Mouse (Mus musculus): Measurements from ENCODE around the gene Fam169b. TPM values are rescaled to one million over a fixed set of nuclear protein-coding genes. Genes with fewer than 3 reads are reported as not detected.

Gene Fam169b
- 2.1 and 2.4 TPM in 2 replicates for polyA plus RNA-seq (2014; fragmentation: Nextera tagmentation; extraction: Ambion mirVana)

DNA sequence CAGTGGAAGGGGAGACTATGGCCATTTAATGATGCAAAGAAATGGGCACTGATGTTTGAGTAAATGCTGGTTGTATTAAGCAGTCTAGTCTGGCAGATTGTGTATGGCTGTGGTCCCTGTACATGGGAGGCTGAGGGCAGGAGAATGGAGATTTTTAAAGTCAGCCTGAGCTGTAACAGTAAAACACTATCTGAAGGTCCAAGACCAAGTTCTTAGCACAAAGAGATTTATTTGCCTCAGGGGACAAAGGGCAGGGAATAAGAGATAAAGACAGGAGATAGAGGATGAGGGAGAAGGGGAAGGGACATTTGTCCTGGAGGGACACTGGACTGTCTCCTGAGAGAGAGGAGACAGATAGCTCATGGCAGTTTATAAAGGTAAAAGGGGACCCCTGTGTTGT lies at the start of gene Fam169b:
TSS of gene Fam169b (plus strand) at position 325 of the 400 bp plus-strand sequence.
- no peak within 1 kb of the TSS for H3K27ac ChIP-seq (replicated peaks; ENCODE audit: low read depth, low read length)
- no peaks in the 10 kb centered on the region for H3K9me3 ChIP-seq (ENCODE audit: control insufficient read depth, low read length)
- no peak within 1 kb of the TSS for H3K4me2 ChIP-seq (ENCODE audit: low read depth, low read length)
- no peak for DNase-seq (ENCODE audit: low spot score)
- H3K27me3 ChIP-seq (replicated peaks; ENCODE audit: control insufficient read depth, insufficient read depth, low read length), result no peaks in the 10 kb centered on the region; the same call in 1 of the 2 replicates
- no peak within 1 kb of the TSS for H3K4me3 ChIP-seq (ENCODE audit: low read depth, low read length)
- H3K9ac ChIP-seq (ENCODE audit: low read depth, low read length), result no peak within 1 kb of the TSS
- no peaks in the 10 kb centered on the region for H3K36me3 ChIP-seq (ENCODE audit: control insufficient read depth, insufficient read depth, low read length)
- ATAC-seq (ENCODE audit: low read depth), result no peak
- H3K4me1 ChIP-seq (ENCODE audit: control insufficient read depth, insufficient read depth, low read length), result peaks cover 25% of the 10 kb centered on the region

DNA sequence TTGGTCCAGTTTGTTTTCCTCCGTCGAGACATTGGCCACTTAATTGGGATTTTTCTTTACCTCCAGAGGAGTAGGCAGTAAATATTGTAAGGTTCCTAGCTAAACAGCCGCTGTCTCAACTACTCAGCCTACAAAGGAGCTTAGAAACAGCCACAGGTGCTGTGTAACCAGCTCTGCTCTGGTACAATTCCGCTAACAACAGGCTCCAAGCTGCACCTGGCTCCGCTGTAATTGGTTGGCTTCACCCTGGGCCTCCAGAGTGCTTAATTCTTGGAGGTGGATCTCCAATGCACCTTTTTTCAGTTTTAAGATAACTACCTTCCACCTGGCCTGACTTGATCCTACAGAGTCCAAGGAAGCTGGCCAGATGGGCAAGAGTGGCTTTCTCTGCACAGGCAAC lies 49.6 kb upstream of the Fam169b start:
- 0 out of 2 replicates have a peak, but pooled peaks have one; percentile 41 for ATAC-seq (ENCODE audit: low read depth)

DNA sequence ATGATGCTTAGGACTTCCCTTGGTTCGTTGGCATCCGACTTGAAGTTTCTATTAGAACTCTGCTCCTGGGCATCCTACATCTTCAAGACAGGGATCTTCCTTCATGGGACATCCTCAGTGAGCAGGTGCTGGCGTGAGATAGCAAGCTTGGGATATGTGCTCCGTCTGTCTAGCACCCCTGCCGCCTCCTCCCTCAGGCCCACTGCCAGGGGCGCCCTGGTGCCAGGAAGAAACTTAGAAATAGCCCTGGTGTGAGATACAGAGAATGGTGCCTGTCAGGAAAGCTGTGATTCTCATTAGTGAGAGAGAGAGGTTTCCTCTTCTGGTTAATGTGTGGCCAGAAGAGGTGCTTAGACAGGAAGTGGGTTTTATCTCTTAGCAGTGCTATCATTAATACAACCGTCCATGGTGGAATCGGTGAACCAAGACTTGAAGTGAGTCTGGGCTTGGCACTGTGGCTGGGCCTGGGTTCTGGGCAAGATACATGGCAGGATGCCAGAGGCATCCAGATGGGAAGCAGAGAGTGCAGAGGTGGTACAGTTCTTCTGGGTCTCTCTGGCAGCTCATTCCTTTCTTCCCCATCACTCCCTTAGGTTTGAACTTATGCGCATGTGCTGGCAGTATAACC lies 48.1 kb upstream of the Fam169b start:
- H3K36me3 ChIP-seq (ENCODE audit: control insufficient read depth, insufficient read depth, low read length), result peaks cover 67% of the 10 kb centered on the region

More for the DNA sequence above, 49.6 kb upstream of the Fam169b start:
- 88% methylated on average over 5 of the region's 5 CpGs for WGBS
- Histone ChIP-seq H3K4me1 (ENCODE audit: control insufficient read depth, insufficient read depth, low read length) (peaks cover 9% of the 10 kb centered on the region; the same call in 1 of the 2 replicates), H3K4me3 (ENCODE audit: low read depth, low read length) (no peak overlapping the region), H3K4me2 (ENCODE audit: low read depth, low read length) (no peak overlapping the region), H3K9ac (ENCODE audit: low read depth, low read length) (no peak overlapping the region), H3K27ac (replicated peaks; ENCODE audit: low read depth, low read length) (peak overlapping the region; percentile 30), H3K36me3 (ENCODE audit: control insufficient read depth, insufficient read depth, low read length) (peaks cover 67% of the 10 kb centered on the region), H3K27me3 (replicated peaks; ENCODE audit: control insufficient read depth, insufficient read depth, low read length) (no peaks in the 10 kb centered on the region), H3K9me3 (ENCODE audit: control insufficient read depth, low read length) (no peaks in the 10 kb centered on the region)
- DNase-seq (ENCODE audit: low spot score), result no peak

GRCm38 (mm10) chr7:68227021-68227420 lies 46.6 kb upstream of the Fam169b start:
- Histone ChIP-seq H3K27me3 (replicated peaks; ENCODE audit: control insufficient read depth, insufficient read depth, low read length) (no peaks in the 10 kb centered on the region), H3K4me2 (ENCODE audit: low read depth, low read length) (no peak overlapping the region), H3K36me3 (ENCODE audit: control insufficient read depth, insufficient read depth, low read length) (peaks cover 65% of the 10 kb centered on the region), H3K4me1 (ENCODE audit: control insufficient read depth, insufficient read depth, low read length) (peaks cover 9% of the 10 kb centered on the region; the same call in 1 of the 2 replicates), H3K9me3 (ENCODE audit: control insufficient read depth, low read length) (no peaks in the 10 kb centered on the region), H3K27ac (replicated peaks; ENCODE audit: low read depth, low read length) (no peak overlapping the region), H3K9ac (ENCODE audit: low read depth, low read length) (no peak overlapping the region), H3K4me3 (ENCODE audit: low read depth, low read length) (no peak overlapping the region)
- no peak for ATAC-seq (ENCODE audit: low read depth)
- WGBS, result 79% methylated on average over 11 of the region's 11 CpGs
- no peak for DNase-seq (ENCODE audit: low spot score)

More for the DNA sequence above, 48.1 kb upstream of the Fam169b start:
- Histone ChIP-seq H3K4me1 (ENCODE audit: control insufficient read depth, insufficient read depth, low read length) (peaks cover 9% of the 10 kb centered on the region; the same call in 1 of the 2 replicates), H3K9me3 (ENCODE audit: control insufficient read depth, low read length) (no peaks in the 10 kb centered on the region), H3K4me2 (ENCODE audit: low read depth, low read length) (no peak overlapping the region), H3K9ac (ENCODE audit: low read depth, low read length) (no peak overlapping the region), H3K27me3 (replicated peaks; ENCODE audit: control insufficient read depth, insufficient read depth, low read length) (no peaks in the 10 kb centered on the region), H3K27ac (replicated peaks; ENCODE audit: low read depth, low read length) (no peak overlapping the region), H3K4me3 (ENCODE audit: low read depth, low read length) (no peak overlapping the region)
- ATAC-seq (ENCODE audit: low read depth), result no peak
- 89% methylated on average over 9 of the region's 9 CpGs for WGBS
- no peak for DNase-seq (ENCODE audit: low spot score)

- Histone ChIP-seq H3K4me3 (ENCODE audit: low read depth, low read length) (no peak overlapping the region), H3K9me3 (ENCODE audit: control insufficient read depth, low read length) (no peaks in the 10 kb centered on the region), H3K36me3 (ENCODE audit: control insufficient read depth, insufficient read depth, low read length) (peaks cover 59% of the 10 kb centered on the region), H3K9ac (ENCODE audit: low read depth, low read length) (no peak overlapping the region), H3K27ac (replicated peaks; ENCODE audit: low read depth, low read length) (no peak overlapping the region), H3K27me3 (replicated peaks; ENCODE audit: control insufficient read depth, insufficient read depth, low read length) (no peaks in the 10 kb centered on the region), H3K4me2 (ENCODE audit: low read depth, low read length) (no peak overlapping the region), H3K4me1 (ENCODE audit: control insufficient read depth, insufficient read depth, low read length) (peaks cover 9% of the 10 kb centered on the region; the same call in 1 of the 2 replicates)
- ATAC-seq (ENCODE audit: low read depth), result no peak
- 71% methylated on average over 4 of the region's 4 CpGs for WGBS
- no peak for DNase-seq (ENCODE audit: low spot score)
Measured at GRCm38 (mm10) chr7:68227621-68228020, 46.0 kb upstream of the Fam169b start.

- Histone ChIP-seq H3K9ac (ENCODE audit: low read depth, low read length) (no peak overlapping the region), H3K27ac (replicated peaks; ENCODE audit: low read depth, low read length) (no peak overlapping the region), H3K36me3 (ENCODE audit: control insufficient read depth, insufficient read depth, low read length) (peaks cover 59% of the 10 kb centered on the region), H3K27me3 (replicated peaks; ENCODE audit: control insufficient read depth, insufficient read depth, low read length) (no peaks in the 10 kb centered on the region), H3K4me1 (ENCODE audit: control insufficient read depth, insufficient read depth, low read length) (peaks cover 8% of the 10 kb centered on the region; the same call in 1 of the 2 replicates), H3K4me3 (ENCODE audit: low read depth, low read length) (no peak overlapping the region), H3K4me2 (ENCODE audit: low read depth, low read length) (no peak overlapping the region), H3K9me3 (ENCODE audit: control insufficient read depth, low read length) (no peaks in the 10 kb centered on the region)
- ATAC-seq (ENCODE audit: low read depth) (no peak), DNase-seq (ENCODE audit: low spot score) (no peak)
- 35% methylated on average over 6 of the region's 6 CpGs for WGBS
Measured at GRCm38 (mm10) chr7:68228491-68228890, 45.1 kb upstream of the Fam169b start.

DNA sequence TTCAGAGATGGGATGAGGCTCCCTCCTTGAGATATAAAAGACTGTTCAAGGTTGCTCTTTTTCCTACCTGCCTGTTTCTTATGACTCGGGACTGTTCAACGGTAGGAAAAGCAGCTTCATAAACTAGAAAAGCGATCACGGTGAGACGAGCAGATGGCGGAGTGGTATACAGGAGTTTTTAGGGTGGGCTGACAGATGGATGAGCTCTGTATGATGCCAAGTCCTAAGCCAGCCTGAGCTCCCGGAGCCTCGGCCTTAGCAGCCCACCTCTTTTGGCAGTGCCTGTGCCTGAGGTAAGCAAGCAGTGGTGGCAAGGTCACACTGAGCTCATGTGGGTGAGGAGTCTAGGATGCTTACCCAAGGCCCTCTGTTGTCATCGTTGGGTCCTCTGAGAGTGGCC lies 42.8 kb upstream of the Fam169b start:
- peaks cover 10% of the 10 kb centered on the region for H3K4me1 ChIP-seq (ENCODE audit: control insufficient read depth, insufficient read depth, low read length)
- H3K4me2 ChIP-seq (ENCODE audit: low read depth, low read length), result no peak overlapping the region
- H3K27me3 ChIP-seq (replicated peaks; ENCODE audit: control insufficient read depth, insufficient read depth, low read length), result no peaks in the 10 kb centered on the region
- peaks cover 48% of the 10 kb centered on the region for H3K36me3 ChIP-seq (ENCODE audit: control insufficient read depth, insufficient read depth, low read length)
- ATAC-seq (ENCODE audit: low read depth) (no peak), DNase-seq (ENCODE audit: low spot score) (no peak)
- 90% methylated on average over 9 of the region's 9 CpGs for WGBS
- no peak overlapping the region for H3K9ac ChIP-seq (ENCODE audit: low read depth, low read length)
- no peak overlapping the region for H3K27ac ChIP-seq (replicated peaks; ENCODE audit: low read depth, low read length)
- no peak overlapping the region for H3K4me3 ChIP-seq (ENCODE audit: low read depth, low read length)
- no peaks in the 10 kb centered on the region for H3K9me3 ChIP-seq (ENCODE audit: control insufficient read depth, low read length)

- Histone ChIP-seq H3K27ac (replicated peaks; ENCODE audit: low read depth, low read length) (peak overlapping the region; percentile 19; the same call in 1 of the 2 replicates), H3K9ac (ENCODE audit: low read depth, low read length) (no peak overlapping the region), H3K36me3 (ENCODE audit: control insufficient read depth, insufficient read depth, low read length) (peaks cover 31% of the 10 kb centered on the region), H3K27me3 (replicated peaks; ENCODE audit: control insufficient read depth, insufficient read depth, low read length) (no peaks in the 10 kb centered on the region), H3K4me3 (ENCODE audit: low read depth, low read length) (no peak overlapping the region), H3K4me1 (ENCODE audit: control insufficient read depth, insufficient read depth, low read length) (peaks cover 10% of the 10 kb centered on the region), H3K9me3 (ENCODE audit: control insufficient read depth, low read length) (no peaks in the 10 kb centered on the region), H3K4me2 (ENCODE audit: low read depth, low read length) (no peak overlapping the region)
- DNase-seq (ENCODE audit: low spot score) (no peak), ATAC-seq (ENCODE audit: low read depth) (no peak)
- WGBS, result 83% methylated on average over 5 of the region's 5 CpGs
Measured at GRCm38 (mm10) chr7:68232521-68232920, 41.1 kb upstream of the Fam169b start.

Data from embryonic facial prominence, embryonic 14.5 days (tissue).